Mouse (Mus musculus) G1E (cell line): ENCODE measurements around the gene Scarf1.

Experiments used
- CTCF ChIP-seq: IDR thresholded peaks from 2 replicates; pipeline ENCODE4 v1.5.1; 2012; ENCODE audit warnings: low read depth, low read length, inconsistent platforms, mixed read lengths
- GATA1 ChIP-seq: IDR thresholded peaks from 2 replicates; pipeline ENCODE4 v1.6.1; 2012; ENCODE audit warnings: borderline replicate concordance, low read length, inconsistent platforms, mixed read lengths
- POLR2AphosphoS5 ChIP-seq: IDR thresholded peaks from 2 replicates; pipeline ENCODE4 v1.6.1; 2012; ENCODE audit warnings: low read depth, low read length, inconsistent platforms; ENCODE audit not compliant: insufficient replicate concordance
- TAL1 ChIP-seq: conservative IDR thresholded peaks from 2 replicates; pipeline ENCODE4 v1.6.1; 2012; ENCODE audit warnings: low read depth, low read length, inconsistent platforms, mixed read lengths

DNA sequence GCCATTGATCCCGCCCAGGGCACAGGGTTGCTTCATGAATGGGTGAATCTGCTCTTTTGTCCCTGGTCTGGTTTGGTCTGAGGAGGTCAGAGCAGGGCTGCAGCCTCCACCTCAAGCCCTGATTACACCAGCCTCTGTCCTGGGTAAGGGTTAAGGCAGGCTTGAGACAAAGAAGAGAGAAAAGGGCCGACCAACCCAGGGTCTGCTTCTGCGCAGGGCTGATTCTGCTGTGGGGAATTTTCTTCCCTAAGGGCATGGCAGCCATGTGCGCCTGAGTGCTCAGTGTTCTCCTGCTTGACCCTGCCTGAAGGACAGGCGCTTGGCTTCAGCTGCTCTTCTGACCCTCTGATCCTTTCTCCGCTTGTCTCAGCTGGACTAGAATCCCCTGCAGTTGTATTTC is 43.8 kb downstream of the Scarf1 start:
- no peak for TF ChIP-seq CTCF
- TF ChIP-seq GATA1 = no peak
- no peak for TF ChIP-seq POLR2AphosphoS5
- no peak for TF ChIP-seq TAL1
